Mouse (Mus musculus) thymus, adult 2 months (tissue): ENCODE measurements around the gene Atp13a2. TPM values are rescaled to one million over a fixed set of nuclear protein-coding genes. Genes with fewer than 3 reads are reported as not detected.

Source experiments
- DNase-seq: peaks from one replicate; pipeline ENCODE4 v3.0.0; 2021
- H3K27ac ChIP-seq: fragments of 200-500 bp; 2 replicates; pipeline ENCODE4 v1.5.1; 2012; ENCODE audit warnings: low read length, control low read depth; ENCODE audit not compliant: control insufficient read depth, insufficient read depth
- H3K27me3 ChIP-seq: fragments of 200-500 bp; 2 replicates; pipeline ENCODE4 v1.6.1; 2012; ENCODE audit warnings: mild to moderate bottlenecking, low read length, moderate library complexity, mixed read lengths; ENCODE audit not compliant: control insufficient read depth, insufficient read depth
- H3K36me3 ChIP-seq: fragments of 200-500 bp; 2 replicates; pipeline ENCODE4 v1.6.1; 2012; ENCODE audit warnings: mild to moderate bottlenecking, low read length, moderate library complexity; ENCODE audit not compliant: control insufficient read depth, insufficient read depth
- H3K4me1 ChIP-seq: fragments of 200-500 bp; replicated peaks from 2 replicates; pipeline ENCODE4 v1.6.1; 2012; ENCODE audit warnings: low read length; ENCODE audit not compliant: control insufficient read depth, insufficient read depth
- H3K4me3 ChIP-seq: fragments of 200-500 bp; 2 replicates; pipeline ENCODE4 v1.5.1; 2012; ENCODE audit warnings: mild to moderate bottlenecking, low read length, control low read depth, moderate library complexity; ENCODE audit not compliant: control insufficient read depth, insufficient read depth
- CTCF ChIP-seq: fragments of 200-500 bp; IDR thresholded peaks from 2 replicates; pipeline ENCODE4 v1.5.1; 2012; ENCODE audit warnings: mild to moderate bottlenecking, control low read depth, low read length, moderate library complexity, borderline replicate concordance; ENCODE audit not compliant: control insufficient read depth, poor library complexity, insufficient read depth; ENCODE audit errors: extremely low read depth
- POLR2A ChIP-seq: fragments of 200-500 bp; IDR thresholded peaks from 2 replicates; pipeline ENCODE4 v1.6.1; 2012; ENCODE audit warnings: mild to moderate bottlenecking, low read length, control low read depth, moderate library complexity; ENCODE audit not compliant: control insufficient read depth, poor library complexity, insufficient read depth; ENCODE audit errors: extremely low read depth
- WGBS: fragments of 180-500 bp; shearing (Covaris S2); methylation state at CpG from one replicate; pipeline ENCODE4 v1.1.7; 2018; 5-methylcytosine and 5-hydroxymethylcytosine counted together
- polyA plus RNA-seq: library from polyadenylated mRNA; depleted of rRNA; stranded (reverse); fragments of >200 nt; gene quantifications from 2 replicates; pipeline ENCODE4 v1.2.3, GENCODE M21; 2012

Atp13a2 gene
- polyA plus RNA-seq, 1 experiment, result 300 TPM

- no peaks in the 10 kb centered on the region for H3K27me3 ChIP-seq
- TF ChIP-seq POLR2A, result no peak
- no peak for TF ChIP-seq CTCF
- peaks cover 37% of the 10 kb centered on the region for H3K4me1 ChIP-seq
- H3K4me3 ChIP-seq, result no peak overlapping the region
- H3K27ac ChIP-seq, result no peak overlapping the region
- H3K36me3 ChIP-seq, result no peaks in the 10 kb centered on the region
- DNase-seq, result no peak
- 68% methylated on average over 6 of the region's 6 CpGs for WGBS
Observed at GRCm38 (mm10) chr4:140958319-140958718, 28.4 kb upstream of the Atp13a2 start.

GRCm38 (mm10) chr4:140959128-140959679 lies 27.5 kb upstream of the Atp13a2 start:
- TF ChIP-seq CTCF, result no peak
- TF ChIP-seq POLR2A, result no peak
- no peaks in the 10 kb centered on the region for H3K27me3 ChIP-seq
- no peaks in the 10 kb centered on the region for H3K36me3 ChIP-seq
- no peak overlapping the region for H3K4me3 ChIP-seq
- H3K4me1 ChIP-seq, result peaks cover 32% of the 10 kb centered on the region
- H3K27ac ChIP-seq, result no peak overlapping the region
- no peak for DNase-seq
- WGBS, result 98% methylated on average over 7 of the region's 7 CpGs

- 92% methylated on average over 10 of the region's 10 CpGs for WGBS
- H3K27me3 ChIP-seq, result no peaks in the 10 kb centered on the region
- H3K4me1 ChIP-seq, result peaks cover 32% of the 10 kb centered on the region
- no peak for DNase-seq
- no peak overlapping the region for H3K27ac ChIP-seq
- H3K36me3 ChIP-seq, result no peaks in the 10 kb centered on the region
- no peak overlapping the region for H3K4me3 ChIP-seq
- TF ChIP-seq CTCF, result no peak
- no peak for TF ChIP-seq POLR2A
Observed at GRCm38 (mm10) chr4:140959715-140960479, 26.8 kb upstream of the Atp13a2 start.

- Histone ChIP-seq H3K4me3 (peak within 1 kb of the TSS; percentile 82), H3K27me3 (no peaks in the 10 kb centered on the region), H3K36me3 (no peaks in the 10 kb centered on the region), H3K27ac (peak within 1 kb of the TSS; percentile 24), H3K4me1 (peaks cover 32% of the 10 kb centered on the region)
- 5% methylated on average over 37 of the region's 37 CpGs for WGBS
- TF ChIP-seq POLR2A (peak; percentile 46; the same call in 1 of the 2 replicates), CTCF (peak; percentile 35; the same call in 1 of the 2 replicates)
- DNase-seq, result peak; percentile 93
Observed at GRCm38 (mm10) chr4:140960781-140961466, 25.7 kb upstream of the Atp13a2 start, which contains the start of gene Sdhb. Gene Sdhb, plus strand, starts transcription at chr4:140961203.

- TF ChIP-seq POLR2A (no peak), CTCF (no peak)
- WGBS, result 2% methylated on average over 38 of the region's 38 CpGs
- Histone ChIP-seq H3K36me3 (peaks cover 4% of the 10 kb centered on the region), H3K4me1 (peaks cover 32% of the 10 kb centered on the region), H3K27ac (peak overlapping the region; percentile 24; the same call in 1 of the 2 replicates), H3K27me3 (no peaks in the 10 kb centered on the region), H3K4me3 (peak overlapping the region; percentile 82)
- no peak for DNase-seq
Observed at GRCm38 (mm10) chr4:140961467-140962206, 25.0 kb upstream of the Atp13a2 start.

DNA sequence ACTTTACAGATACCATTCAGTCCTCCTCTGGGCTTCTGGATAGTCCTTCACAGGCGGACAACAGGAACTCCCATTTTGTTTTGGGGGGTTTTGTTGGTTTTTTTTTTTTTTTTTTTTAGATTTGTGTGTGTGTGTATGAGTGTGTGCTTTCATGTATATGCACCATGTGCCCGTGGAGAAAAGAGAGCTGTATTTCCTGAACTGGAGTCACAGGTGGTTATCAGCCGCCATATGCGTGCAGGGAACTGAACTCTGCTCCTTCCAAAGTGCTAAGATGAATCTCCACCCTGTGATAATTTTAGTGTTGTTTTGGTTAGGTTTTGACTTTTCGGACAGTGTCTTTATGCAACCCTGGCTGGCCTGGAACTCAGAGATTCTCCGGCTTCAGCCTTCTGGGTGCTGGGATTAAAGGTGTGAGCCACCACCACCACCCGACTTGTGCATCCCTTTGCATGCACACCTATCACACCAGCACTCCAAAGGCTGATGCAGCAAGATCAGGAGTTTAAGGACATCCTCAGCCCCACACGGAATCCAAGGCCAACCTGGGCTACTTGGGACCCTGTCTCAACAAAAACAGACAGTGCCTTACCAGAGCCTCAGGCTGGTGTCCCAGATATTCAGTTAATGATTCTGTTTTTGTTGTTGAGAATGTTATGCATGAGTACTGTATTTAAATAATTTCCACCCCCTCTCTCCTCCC lies 24.3 kb upstream of the Atp13a2 start:
- DNase-seq, result no peak
- no peak overlapping the region for H3K27ac ChIP-seq
- H3K36me3 ChIP-seq, result peaks cover 5% of the 10 kb centered on the region
- WGBS, result 61% methylated on average over 8 of the region's 8 CpGs
- TF ChIP-seq POLR2A, result no peak
- no peak for TF ChIP-seq CTCF
- no peak overlapping the region; the same call in 1 of the 2 replicates for H3K4me3 ChIP-seq
- H3K4me1 ChIP-seq, result peaks cover 25% of the 10 kb centered on the region
- no peaks in the 10 kb centered on the region for H3K27me3 ChIP-seq
